Mouse (Mus musculus): Measurements from ENCODE around the gene Smyd2. TPM values are rescaled to one million over a fixed set of nuclear protein-coding genes. Genes with fewer than 3 reads are reported as not detected.

The Smyd2 gene
- 60.7 and 70.8 TPM in 2 replicates for polyA plus RNA-seq (2012; rRNA removed)

DNA sequence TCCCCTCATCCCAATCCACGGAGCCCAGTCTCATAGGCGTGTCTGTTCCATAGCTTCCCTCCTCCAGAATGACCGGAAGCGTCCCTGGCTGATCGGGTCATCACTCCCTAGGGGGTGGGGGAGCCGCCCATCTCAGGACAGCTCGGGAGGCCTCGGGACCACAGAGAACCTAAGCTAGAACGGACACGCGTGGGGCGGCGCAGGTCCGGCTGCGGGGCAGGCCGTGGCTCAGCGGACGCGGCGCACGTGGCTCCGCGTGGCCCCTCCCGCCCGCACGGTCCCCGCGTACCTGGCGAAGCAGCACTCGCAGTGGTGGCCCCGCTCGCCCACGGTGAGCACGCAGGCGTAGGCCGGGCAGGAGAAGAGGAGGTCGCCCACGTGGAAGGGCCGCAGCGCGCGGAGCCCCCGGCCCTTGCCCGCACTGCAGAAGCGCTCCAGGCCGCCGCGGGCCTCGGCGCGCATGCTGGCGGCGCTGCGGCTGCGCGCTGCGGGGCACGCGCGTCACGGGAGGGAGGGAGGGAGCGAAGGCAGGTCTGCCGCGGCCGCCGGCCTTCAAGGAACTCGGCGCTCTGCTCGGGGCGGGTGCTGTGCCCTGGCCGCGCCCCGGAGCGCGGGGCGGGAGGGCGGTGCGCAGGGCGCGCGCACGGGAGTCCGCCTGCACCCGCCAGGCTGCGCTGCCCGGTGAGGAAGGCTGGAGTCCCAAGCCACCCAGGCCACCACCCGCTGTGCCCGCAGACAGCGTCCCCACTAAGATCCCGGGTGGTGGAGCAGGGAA lies at the start of gene Smyd2:
Smyd2 (minus strand) TSS at position 546 of the 775 bp plus-strand sequence.
- peak; percentile 69 for DNase-seq (ENCODE audit: low spot score)

DNA sequence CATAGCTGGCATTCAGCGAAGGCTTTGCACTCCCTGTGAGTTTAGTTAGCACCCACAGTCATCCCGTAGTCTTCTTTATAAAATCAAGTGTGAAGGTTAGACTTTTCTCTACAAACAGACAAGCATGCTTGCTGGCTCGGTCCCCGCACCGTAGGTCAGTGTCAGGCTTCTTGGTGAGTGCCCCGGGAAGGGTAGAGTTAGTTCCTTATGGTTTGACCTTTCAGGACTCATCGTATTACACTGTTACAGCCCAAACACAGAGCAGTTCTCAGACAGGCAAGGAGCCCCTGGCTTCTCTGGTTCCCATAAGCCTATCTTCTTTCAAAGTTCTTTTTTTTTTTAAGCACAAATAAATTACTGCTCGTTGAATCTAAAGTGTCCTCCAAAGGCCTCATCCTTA lies 48.2 kb upstream of the Smyd2 start:
- DNase-seq (ENCODE audit: low spot score) = no peak

DNA sequence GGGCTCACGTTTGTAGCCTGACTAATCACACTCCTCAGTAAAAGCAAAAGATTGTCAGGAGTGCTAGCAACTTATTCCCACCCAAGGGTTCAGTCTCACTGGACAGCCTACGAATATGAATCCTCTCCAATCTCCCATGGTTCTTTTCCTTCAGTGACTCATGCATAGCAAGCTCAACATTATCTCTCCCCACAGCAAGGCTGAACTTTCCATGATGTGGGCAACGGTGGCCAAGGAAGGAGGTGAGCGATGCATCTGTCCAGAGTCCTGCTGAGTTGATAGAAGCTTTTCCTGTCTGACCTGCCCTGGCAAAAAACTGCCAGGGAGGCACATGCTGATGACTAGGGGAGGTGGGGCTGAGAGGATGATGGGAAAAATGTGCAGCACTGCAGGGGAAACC lies 45.9 kb upstream of the Smyd2 start:
- no peak for DNase-seq (ENCODE audit: low spot score)

DNA sequence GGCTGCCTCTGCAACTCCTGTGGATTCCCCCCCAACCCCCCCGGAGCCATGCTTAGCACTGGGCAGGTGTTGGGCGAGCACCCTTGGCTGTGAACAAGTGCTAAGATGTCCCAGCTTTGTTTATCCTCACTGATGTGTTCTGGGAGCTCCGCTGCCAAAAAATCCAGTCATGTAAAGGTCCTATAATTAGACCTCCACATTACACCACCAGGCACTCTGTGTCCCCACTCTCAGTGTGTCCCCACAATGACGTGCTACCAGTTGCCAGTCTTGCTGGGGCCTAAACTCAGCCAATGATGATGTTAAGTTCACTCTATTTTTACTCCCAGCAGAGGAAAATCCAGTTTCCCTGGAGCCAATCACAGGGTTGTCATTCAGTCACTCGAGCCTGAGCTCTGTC lies 38.3 kb upstream of the Smyd2 start:
- DNase-seq (ENCODE audit: low spot score) = no peak

DNA sequence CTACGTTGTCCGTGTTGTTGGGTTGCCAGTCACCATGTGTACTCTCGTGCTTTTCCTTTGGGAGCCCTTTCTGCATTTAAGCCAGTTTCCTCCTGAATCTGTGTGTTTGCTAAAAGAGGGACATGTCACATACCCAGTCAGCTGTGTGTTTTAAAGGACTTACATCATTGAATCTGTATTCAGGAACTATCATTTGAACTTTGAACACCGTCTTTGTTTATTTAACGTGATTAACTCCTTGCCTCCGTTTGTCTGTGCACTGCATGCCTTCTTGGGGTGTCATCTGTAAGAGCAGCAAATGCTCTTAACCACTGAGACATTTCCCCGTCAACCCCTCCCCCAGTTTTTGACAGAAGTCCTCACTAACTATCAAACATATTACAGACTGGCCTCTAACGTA lies 37.6 kb upstream of the Smyd2 start:
- DNase-seq (ENCODE audit: low spot score) = no peak

DNA sequence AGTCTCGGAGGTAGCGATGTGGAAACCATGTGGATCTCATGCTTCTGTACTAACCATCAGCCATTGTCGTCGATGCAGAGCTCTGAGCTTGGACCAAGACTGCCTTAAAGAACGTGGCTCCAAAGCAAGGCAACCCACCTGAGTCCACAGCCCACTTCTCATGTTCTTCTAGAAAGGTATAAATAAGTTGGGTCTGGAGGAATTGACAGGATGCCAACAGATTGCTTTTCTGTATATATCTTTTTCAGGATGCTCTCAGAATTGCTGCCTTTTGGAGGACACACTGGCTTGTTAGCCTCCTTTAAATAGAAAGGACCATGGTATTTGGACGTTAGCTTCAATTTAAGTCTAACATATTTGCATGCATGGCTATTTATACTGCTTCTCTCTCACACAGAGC lies 29.7 kb upstream of the Smyd2 start:
- no peak for DNase-seq (ENCODE audit: low spot score)

DNA sequence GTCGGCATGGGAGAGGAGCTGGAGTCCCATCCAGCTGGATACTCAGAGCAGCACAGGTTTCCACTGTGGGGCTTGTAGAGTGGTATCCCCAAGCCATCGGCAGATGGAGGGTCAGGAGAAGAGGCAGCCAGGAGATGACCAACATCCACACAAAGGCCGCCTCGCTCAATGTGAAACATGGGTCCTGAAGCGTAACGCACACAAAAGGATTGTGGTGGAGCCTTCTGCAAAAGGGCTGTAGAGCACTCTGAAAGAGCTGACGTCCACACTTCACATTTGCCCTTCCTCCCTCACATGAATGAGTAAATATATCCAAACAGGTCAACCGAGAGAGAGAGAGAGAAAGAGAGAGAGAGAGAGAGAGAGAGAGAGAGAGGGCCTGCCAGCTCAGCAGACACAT lies 25.2 kb upstream of the Smyd2 start:
- DNase-seq (ENCODE audit: low spot score) = no peak

DNA sequence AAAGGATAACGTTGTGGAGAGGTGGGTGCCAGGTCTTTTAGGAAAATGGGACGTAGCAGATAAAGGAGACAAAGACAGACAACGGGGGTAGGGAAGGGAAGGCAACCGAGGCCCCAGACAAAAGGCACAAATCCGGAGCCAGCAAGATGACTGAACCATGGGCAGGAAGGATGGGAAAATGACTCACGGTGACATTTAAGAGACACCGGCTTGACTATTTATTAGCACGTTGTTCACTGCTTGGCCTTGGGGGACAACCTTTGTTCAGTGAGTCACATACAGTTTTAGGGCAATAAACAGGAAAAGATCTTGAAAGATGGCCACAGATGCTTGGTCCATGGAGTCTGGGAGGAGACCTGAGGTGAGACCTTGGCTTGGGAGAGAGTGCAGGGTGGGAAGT lies 24.0 kb upstream of the Smyd2 start:
- no peak for DNase-seq (ENCODE audit: low spot score)

DNA sequence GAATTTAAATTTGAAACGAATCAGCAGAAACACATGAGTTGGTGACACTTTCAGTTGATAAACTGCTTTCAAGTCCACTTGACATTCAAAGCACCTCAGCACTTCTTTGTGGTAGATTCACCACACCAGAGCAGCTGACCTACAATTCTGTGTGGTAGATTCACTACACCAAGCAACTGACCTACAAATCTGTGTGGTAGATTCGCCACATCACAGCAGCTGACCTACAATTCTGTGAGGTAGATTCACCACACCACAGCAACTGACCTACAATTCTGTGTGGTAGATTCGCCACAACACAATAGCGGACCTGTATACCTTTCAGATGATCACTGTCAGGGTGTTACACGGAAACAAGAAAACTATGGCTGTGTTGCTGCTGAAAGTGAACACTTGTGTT lies 19.6 kb upstream of the Smyd2 start:
- DNase-seq (ENCODE audit: low spot score) = no peak

DNA sequence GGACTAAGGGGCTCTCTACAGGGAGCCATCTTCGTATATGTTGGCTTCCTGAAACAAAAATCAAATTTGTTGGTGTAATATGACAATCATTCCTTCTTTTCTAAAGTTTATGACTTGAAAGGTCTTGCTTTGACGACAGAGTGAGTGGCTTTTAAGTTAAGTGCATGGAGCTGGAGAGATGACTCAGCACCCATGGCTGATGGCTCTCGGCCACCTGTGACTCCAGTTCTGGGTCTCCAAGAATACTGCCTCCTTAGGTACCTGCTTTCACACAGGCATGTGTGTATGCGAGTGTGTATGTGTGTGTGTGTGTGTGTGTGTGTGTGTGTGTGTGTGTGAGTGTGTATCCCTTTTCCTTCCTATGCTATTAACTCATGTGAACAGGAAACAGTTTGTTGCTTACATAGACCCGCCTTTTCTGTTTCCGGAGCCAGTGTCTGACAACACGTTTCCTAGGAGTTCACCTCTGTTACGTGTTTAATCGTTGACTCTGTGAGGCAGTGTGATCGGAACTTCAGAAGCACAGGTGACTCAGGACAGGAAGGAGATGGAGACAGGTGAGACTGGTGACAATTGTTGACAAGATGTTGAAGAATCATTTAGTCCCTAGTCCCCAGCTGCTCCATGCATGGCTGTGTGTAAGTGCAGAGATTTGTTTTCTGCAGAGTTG lies 14.4 kb upstream of the Smyd2 start:
- DNase-seq (ENCODE audit: low spot score) = no peak

DNA sequence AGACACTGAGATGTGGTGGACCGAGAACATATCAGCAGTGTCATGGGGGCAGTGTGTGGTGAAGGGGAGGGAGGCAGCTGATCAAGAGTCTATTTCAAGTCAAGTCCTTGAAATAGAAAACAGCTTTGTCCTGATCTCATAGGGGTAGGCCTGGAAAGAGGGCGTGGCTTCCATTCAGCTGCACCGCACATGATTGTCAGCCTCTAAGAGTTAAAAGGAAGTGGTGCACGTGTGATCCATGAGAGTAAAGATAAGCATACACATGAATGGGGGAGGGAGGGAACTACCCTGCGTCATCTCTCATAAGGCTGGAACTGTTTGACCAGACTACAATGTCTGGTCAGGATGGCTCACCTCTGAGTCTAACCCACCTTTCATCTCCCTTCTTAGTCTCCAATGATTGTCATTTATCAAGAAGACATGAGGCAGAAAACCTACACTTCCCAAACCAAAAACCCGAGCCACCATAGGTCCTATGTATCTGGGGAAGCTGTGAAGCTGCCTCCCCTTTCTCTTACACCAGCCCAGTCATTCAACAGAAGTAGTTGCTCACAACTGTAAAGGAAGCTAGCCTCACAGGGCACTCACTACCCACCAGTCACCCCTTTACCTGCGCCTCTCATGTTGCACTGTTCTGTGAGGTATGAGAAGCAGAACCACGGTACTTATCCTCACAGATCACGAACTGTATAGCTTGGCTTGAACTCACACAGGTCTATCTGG lies 11.5 kb upstream of the Smyd2 start:
- no peak for DNase-seq (ENCODE audit: low spot score)

DNA sequence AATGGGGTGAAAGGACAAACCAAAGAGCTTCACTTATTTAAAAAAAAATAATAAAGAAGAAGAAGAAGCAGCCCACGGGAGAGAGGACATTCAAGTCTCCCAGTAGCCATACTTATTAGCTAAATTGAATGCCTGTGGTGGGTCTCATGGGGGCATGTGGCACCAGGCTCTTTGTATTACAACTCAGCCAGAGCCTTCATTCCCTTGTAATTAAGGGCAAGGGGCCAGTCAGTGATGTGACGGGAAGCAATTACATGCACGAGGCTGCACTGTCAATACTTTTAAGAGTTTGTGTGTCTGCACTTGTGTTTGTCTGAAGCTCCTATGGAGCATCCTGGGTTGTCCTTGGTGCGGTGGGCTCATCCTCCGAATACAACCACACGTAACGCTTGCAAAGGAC lies 10.8 kb upstream of the Smyd2 start:
- no peak for DNase-seq (ENCODE audit: low spot score)

DNA sequence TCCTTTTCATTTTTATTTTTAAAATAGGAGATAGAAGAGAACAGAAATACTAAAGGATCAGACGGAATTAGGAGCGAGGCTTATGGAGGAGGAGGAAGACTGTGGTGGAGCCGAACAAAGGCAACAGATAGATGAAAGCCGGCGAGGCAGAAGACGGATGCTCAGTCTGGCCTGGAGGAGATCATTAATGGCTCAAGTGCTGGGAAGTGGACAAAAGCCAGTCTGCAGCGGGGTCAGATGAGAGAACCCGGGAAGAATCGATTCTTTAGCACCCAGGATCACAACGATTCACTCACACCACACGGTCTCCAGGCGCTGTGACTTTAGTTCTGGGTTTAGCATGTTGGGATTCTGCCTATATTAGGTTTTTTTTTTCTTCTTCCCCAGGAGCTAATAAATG lies 10.0 kb upstream of the Smyd2 start:
- DNase-seq (ENCODE audit: low spot score) = no peak

DNA sequence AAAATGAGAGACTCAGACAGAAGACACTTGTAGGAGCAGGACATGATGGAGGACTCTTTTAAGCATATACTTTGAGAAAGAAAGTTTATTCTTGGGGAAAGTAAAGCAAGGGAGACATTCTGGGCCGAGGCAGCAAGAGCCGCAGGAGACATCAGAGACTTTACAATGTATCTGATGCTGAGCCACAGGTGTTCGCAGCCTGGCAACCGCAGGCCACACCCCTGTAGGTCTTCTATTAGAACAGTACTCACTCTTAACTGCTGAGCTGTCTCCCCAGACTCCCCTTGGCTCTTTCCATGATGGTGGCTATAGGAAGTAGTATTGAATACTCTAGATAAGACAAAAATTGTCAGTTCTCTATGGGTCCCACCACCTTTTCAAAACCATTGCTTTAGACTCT lies 7.7 kb upstream of the Smyd2 start:
- no peak for DNase-seq (ENCODE audit: low spot score)

DNA sequence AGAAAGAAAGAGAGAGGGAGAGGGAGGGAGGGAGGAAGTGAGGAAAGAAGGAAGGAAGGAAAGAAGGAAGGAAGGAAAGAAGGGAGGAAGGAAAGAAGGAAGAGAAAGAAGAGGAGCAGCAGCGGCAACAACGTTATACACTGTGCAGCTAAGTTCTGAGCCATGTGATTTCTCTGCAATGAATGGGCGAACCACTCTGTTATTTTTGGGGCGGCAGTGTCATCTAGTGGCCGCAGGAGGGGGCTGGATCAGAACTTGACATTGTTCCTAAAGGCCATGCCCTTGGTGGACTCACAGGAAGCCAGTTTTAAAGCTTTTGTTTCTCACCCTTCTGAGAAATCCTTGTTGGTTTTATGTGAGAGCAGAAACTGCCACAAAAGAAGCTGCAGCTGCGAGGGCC lies 5.5 kb upstream of the Smyd2 start:
- no peak for DNase-seq (ENCODE audit: low spot score)

DNA sequence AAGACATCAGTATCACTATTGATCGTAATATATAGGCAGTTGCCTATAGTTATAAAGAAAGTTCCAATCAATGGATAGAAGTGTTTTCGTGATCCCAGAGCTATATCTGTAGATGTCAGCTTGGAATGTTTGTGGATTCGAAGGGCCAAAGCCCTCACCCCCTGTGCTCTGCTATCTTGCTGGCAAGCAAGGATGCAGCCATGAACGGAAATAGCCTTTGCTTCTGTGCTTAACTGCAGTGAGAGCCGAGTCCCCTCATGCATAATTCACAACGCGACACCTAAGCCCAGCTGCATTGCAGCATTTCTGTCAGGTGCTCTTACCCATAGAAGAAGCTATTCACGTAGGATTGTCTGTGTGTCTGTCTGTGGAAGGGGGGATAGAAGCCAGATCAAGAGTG lies 4.1 kb upstream of the Smyd2 start:
- DNase-seq (ENCODE audit: low spot score) = no peak

DNA sequence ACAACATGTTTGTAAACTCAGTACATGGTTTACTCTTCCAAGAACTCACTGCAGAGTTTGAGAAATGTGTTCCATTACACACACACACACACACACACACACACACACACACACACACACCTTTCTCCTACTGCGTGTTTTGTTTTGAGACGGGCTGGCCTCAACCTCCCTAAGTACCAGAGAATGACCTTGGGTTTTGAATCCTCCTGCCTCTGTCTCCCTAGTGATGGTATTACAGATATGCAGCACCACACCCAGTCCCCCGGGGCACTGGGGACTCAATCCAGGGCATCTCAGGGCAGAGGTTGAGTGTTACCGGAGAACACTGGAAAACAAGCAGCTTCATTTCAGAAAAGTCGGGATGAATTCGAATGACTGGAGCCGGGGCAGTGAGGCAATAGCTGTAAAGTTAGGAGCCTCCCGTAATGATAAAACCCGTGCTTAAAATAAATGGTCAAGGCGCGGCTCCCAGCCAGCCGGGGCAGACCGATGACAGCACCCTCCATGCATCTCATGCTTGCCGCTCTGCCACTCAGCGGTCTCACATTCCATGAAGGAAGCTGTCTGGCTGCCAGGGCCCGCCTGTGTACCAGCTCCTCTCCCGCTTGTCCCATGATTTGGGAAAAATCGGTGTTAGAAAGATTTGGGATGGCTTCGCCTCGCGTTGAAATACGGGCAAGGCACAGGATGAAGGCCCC lies 1.9 kb upstream of the Smyd2 start:
- no peak for DNase-seq (ENCODE audit: low spot score)

DNA sequence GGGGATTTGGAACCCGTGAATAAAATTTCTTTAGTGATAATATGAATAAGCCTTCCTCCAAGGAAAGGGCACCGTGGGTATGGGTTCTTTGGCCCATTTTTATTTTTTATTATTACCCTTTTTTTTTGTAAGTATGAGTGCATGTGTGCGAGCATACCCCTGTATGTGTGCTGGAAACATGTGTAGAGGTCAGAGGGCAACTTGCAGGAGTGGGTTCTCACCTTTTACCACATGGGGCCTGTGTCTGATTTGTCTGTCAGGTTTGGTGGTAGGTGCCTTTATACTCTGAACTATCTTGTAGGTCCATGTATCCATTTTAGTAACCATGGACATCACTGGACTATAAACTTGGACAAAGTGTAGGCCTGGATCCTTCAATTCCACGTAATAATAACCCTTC lies 994 bp upstream of the Smyd2 start:
- no peak for DNase-seq (ENCODE audit: low spot score)

DNA sequence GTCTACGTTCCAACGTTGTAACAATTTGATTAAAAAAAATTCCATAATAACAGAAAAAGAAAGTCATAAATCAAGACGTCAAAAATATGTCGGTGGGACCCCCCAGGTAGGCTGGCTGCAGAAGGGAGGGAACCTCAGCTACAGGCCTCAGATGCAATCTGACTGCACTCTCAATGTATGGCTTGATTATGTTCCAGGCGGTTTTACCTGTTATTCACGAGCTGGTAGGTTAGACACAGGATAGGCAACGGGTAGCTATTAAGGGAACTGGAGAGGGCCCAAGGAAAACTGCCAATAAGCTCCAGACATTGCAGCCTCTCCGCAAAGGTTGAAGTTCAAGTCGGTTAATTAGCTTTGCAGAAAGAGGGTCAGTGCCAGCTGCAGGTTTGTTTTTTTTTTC lies 558 bp upstream of the Smyd2 start:
- DNase-seq (ENCODE audit: low spot score) = no peak

DNA sequence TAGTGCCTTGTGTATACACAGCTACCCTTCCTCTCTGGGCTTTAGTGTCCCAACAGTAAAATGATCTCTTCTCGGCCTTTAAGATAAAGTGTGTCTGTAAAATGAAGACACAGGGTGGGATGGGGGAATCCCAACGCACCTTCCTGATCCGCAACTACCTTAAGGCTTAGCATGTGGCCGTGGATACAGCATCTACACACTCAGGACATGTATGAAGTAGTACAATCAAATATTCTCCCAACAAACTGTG lies 670 bp downstream of the Smyd2 start:
- no peak for DNase-seq (ENCODE audit: low spot score)

DNA sequence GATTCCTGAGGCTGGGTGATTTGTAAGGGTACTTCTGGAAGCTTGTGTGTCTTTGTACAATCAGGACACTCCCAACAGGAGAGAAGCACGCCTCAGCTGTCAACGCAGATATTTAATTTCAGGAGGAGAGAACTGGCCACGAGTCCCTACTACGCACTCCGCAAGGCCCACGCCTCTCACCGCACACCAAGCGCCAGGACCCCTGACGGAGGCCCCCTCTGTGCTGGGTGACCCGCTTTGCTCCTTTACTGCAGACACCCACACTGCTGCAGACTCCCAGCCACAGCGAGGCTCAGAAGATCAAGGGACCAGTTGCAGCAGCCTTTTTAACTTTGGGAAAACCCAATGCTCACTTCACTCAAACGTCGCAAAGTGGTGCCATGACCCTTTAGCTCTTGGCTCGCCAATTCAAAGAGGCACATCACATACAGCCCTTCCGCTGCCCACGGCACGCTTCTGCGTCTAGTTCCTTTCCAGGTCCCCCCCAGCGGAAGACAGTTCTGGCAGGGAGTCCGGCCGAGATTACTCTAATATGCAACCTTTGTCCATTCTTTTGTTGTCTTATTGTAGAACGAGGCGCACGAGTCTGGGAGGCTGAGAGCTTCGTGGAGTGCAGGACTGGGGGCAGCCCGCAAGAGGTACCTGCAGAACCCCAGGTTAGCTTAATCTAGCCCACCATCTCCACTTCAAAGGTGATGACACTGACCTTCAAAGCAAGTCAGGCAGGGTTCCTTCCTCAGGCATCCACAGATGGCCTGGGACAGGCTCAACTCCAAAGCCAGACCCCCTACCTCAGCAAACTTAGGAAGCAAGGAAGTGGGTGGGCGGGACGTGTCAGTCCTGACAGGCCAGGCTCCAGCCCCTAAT lies 1.2 kb downstream of the Smyd2 start:
- DNase-seq (ENCODE audit: low spot score) = no peak

DNA sequence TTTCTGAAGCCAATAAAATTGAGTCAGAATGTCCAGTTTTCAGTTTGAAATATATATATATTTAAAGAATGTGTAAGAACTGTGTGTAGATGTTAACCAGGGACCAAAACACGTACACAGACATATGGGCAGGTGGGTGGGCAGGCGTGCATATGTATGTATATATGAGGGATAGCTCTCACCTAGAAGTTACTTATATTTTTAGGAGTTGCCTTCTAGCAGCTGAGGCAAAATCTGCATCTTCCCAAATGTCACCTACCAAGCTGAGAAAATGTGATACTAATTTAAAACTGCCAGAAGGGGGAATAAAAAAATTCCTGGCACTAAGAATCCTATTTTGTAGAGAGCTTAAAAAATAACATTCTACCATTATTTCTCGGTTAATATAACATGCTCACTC lies 2.4 kb downstream of the Smyd2 start:
- DNase-seq (ENCODE audit: low spot score) = no peak

Measured in urinary bladder, adult 2 months (tissue).